Mouse (Mus musculus): ENCODE measurements around the gene Med13l.

DNA sequence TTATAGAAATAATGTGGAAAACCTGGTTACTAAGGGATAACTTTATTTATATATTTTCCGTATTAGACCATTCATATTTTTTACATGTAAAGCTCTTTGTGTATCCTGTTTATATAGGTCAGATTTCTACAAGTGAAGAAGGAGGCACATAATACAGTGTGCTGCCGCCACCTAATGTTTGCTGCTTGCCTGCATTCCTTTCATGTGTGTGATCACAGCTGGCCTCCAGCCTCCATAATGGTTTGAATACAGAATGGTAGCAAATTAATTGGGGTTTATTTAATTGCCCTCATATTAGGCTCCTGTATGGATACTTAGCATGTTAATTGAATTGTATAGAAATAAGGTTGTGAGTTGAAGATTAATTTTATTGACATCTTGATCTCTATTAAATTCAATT is 94.5 kb downstream of the Med13l start:
- TF ChIP-seq TAL1 (IDR thresholded peaks at IDR 0.05; ENCODE audit: low read length) (no peak), GATA1 (IDR thresholded peaks at IDR 0.05; ENCODE audit: low read length) (no peak)

Measured in erythroblast, embryonic 14.5 days (primary cell).